Mouse (Mus musculus) embryo, embryonic 11 days (tissue): ENCODE data around the gene Fam83b.
A peak's percentile ranks its signal among the peaks of the same experiment; 100 is the strongest.

Experiments used
- DNase-seq: peaks from one replicate; pipeline ENCODE4 v3.0.0-alpha.2; 2015

Gene Fam83b

DNA sequence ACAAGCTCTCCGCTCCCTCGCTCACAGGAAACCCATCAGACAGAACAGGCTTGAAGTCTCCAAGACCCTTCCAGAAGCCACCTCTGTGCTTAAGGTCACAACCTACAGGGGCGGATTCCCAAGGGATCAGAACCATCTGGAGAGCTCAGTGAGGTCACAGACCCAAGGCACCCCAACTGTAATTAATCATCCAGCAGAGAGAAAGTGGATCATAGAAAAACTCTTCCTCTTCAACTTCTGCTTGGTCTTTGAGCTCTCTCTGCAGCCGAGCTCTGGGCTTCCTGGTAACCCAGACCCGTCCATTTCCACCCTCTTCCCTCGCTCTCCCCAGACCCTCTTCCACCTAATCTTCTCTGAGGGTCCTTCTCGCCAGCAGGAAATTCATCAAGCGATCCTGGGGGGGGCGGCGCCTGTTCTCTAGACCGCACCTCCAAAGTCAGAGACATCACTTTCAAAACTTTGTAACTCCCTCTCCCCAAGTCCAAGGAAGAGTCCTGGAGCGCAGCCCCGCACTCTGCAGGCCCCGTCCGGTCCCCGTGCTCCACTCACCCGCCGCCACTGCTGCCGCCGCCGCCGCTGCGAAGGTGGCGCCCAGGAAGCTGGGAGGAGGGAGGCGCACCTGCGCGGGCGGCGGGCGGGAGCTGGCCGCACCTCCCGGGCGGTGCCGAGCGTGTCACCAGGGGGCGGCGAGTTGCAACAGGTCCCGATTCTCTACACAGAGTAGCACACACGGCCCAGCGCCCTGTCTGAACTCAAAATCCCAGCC is at the start of gene Fam83b:
TSS of gene Fam83b (minus strand) at position 602 of the 766 bp plus-strand sequence.
- peak; percentile 60 for DNase-seq

DNA sequence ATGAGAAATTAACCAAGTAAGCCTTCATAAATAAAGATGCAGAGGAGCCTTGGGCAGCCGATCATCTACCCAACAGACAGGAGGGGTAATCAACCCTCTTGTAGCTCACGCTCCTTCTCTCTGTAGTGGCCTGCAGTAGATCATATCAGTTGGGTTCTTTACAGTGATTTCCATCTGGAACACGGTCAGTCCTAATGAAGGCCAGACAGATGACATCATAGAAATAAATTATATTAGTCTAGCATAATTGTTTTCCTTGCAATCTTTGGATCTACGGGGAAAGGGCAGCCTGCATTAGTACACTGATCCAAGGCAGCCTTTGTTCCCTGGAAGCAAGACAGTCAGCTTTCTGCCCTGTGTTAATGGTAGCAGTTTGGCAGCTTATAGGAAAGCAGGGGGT is 47.2 kb upstream of the Fam83b start:
- peak; percentile 8 for DNase-seq

DNA sequence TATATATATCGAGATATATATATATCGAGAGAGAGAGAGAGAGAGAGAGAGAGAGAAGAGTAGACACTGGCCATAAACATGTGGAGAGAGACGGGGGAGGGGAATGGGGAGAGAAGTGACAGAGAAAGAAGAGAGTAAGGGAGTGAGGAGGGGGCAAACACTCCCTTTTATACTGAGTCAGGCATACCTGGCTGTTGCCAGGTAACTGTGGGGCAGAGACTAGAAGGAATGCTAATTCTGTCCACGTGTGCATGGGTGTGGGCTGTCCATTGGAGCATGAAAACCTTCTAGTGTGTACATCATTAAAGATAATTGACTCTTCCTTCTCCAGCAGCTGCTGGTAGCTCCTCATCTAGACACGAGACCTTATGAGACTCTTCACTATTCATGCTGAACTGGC is 36.8 kb upstream of the Fam83b start:
- DNase-seq = no peak

DNA sequence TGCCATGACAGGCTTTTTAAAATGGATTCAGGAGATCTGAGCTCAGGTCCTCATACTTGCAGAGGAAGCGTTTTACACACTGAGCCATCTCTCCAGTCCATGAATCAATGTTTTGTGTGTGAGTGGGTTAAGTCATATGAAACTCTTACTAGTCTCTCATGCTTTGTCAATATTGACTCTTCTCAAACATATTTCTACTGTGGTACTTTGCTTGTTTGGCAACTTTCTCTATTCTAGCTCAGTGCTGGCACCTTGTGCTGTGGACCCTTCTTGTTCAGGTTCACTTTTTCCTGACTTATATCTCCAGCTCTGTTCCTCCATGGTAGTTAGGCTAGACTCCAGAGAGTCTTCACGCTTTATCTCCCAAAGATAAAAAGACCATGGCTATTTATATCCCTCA is 36.0 kb upstream of the Fam83b start:
- DNase-seq = no peak

DNA sequence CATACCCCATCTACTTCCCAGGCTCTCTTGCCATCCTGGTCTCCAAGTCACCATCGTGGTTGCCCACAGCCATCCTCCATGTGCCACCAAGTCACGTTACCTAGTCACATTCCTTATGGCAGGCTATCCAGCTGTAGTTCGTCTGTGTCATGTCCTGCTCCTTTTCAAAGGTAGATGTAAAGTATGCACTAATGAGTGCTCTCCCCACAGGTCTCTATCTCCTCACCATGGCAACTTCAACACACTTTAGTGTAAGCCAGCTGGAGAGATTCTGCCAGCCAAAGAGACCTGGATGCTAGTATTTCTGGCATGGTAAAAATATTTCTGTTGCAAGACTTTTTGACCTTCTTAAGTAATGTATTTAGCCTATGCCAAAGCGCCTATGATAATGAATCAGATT is 30.5 kb upstream of the Fam83b start:
- DNase-seq = no peak

DNA sequence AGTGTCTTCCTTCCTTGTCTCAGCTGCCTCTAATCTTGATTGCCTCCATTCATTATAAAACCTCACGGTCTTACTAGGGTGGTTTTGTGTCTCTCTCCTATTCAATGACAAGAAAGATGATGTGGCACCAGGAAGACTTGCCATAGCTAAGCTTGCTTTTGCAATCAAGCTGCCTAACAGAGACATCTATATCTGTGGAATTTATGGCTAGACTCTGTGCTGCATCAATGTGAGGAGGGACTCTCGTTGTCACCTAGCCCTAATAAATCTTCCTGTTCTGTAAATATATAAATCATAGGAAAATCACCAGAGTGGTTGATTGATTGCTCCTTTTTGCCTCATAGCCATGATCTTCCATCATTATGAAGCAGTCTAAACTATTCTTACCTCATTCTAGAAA is 26.9 kb upstream of the Fam83b start:
- no peak for DNase-seq

DNA sequence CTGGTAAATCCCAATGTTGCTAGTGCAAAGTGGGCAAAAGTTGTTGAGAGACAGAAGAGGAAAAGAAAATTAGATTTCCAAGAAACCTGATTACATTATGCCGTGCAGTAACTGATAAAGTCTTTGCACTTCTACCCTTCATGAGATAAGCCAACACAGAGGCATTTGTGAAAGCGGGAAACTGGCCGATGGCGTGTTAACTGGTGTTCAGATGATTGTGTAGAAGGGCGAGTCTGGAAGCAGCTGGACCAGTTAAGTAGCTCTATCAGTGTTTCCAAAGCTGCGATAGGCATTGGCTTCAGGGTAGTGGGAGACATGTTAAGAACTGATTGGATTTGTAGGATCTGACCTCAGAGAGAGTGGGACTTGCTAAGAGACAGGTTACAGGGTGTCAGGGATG is 17.0 kb upstream of the Fam83b start:
- DNase-seq = no peak

DNA sequence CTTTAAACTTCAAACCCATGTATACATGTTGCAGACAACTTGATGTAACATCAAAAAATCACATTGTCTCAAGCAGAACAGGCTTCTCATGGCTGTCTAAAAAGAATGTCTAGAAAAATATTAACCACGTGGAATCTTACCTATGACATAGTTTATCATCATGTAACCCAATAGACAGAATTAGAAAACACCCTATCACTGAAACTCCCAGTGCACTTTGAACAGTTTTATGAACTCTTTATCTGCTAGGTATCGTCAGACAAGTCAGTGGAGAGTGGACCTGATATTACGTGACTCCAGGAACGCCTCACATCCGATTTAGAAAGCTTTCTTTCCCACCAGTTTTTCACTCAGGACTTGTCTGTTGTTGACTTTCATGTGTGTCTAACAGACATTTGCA is 15.1 kb upstream of the Fam83b start:
- no peak for DNase-seq

DNA sequence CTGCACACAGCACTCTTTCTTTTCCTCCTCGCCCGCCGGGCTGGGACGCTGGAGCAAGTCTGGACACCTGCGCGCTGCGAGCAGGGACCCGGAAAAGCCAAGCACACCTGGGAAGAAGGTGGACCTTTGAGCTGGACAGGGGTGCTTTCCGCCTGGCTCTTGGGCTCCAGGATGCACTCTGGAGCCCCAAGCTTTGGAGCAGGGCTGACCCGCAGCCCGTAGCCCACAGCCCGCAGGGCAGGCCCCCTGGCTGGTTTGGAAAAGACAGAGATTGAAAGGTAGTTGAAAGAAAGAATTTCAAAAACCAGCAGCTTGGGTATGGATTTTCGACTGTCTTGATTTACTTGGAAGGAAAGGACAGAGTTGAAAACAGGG is 352 bp upstream of the Fam83b start:
- no peak for DNase-seq

DNA sequence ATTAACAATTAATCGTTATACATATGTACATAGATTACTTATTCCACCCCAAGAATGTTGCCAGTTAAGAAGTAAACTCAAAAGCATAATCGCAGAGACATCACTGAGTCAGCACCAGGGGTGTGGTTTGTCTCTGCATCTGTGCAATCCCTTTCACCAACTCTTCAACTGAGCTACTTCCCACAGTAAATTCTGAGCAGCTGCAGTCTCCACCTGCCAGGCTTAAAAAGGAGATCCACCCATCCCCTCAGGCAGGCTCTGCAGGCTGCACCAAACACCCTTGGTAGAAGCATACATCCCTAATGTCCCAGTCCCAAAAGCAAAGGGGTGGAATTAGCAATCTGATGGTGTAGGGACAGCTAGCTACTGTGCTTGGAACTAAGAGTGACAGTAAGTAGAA is 1.3 kb downstream of the Fam83b start:
- DNase-seq = no peak

DNA sequence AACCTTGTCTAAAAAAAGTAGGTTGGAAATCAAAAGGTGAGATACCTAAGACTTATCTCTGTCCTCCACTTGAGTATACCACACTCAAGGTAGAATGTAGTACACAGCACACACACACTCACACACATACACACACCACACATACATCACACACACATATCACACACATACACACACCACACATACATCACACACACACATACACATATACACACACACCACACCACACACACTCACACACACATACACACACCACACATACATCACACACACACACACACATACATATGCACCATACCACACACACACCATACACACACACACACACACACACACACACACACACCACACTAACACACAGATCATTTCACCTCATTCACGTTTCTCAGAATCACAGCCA is 2.8 kb downstream of the Fam83b start:
- no peak for DNase-seq

DNA sequence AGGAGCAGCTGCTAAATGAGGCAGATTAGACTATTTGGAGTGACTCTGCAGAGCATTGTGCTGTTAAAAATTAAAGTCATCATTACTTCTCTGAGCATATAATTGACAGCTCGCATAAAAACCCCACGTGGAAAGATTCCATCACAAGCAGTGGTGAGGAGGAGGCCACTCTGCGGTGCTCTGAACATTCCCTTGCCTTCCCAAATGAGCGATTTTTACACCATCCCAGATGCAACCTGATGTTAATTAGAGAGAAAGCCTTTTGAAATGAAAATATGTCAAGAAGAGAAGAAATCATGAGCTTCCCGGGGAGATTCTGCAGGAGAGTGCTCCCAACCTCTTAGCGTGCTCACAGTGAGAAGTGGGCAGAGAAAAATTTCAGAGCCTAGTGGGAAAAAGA is 4.1 kb downstream of the Fam83b start:
- DNase-seq = no peak

DNA sequence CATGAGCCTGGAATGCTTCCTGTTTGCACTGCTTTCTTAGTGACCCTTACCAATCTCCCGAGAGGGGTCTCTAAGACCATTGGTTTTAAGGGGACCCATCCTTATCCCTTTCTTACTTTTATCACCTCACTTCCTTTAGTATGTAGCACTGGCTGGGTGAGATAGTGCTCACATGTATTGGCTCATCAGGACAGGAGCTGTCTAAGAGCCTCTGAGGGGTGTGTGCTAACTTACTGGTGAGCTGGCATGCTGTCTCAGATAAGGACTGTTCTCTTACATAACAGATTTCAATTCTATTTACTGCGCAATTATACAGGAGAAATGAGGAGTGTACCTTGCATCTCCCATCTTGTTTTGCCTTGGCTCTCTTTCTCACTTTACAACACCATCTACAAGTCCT is 7.7 kb downstream of the Fam83b start:
- DNase-seq = no peak

DNA sequence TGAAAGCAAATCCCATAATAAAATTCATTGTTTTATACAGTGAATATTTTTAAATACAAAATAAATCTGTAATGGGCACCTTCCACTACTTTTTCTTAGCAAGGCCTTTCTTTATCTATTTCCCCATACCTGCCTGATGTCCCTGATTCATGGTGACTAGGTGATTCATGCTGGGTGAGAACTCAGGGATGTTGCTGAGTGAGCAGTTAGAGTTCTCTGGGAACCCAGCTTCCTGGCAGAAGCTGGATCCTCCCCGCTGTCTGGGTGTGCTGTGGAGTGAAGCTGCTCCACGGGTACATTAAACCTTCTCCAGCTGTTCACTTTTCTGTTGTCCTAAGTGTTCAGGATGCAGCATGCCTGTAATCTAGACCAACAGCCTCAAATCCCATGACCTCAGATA is 13.2 kb downstream of the Fam83b start:
- DNase-seq = no peak

DNA sequence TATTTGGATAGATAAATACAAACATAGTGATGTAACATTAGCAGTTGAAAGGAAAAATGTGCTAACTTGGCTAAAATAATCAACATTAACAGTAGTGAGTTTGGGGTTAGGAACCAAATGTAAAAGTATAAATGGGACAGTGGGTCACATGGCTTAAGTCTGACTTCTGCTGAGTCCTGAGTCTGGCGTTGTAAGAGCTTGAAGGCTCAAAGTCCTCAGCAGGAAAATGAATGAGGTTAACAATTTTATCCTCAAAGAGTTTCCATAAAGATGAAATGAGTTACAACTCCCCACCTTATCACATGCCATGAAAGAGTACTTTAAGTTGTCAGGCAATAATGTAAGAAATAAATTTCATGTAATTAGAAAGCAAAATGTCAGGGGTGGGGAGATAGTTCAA is 13.8 kb downstream of the Fam83b start:
- no peak for DNase-seq

DNA sequence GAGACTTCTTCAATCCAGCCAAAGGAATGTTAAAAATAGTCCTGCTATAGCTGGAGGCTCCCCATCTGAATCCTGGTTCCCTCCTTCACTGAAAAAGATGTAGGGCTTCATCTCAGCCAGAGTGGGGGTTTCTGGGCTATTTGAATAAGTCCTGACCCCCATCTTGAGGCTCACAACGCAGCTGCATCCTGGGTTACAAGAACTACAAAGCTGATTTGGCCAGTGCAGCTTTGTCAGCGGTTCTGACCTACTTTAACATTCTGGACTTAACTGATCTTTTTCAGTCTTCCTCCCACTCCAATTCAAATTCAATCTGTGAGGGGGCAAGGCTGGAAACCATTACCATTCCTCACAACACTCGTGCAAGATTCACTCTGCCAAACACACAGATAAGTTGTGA is 20.2 kb downstream of the Fam83b start:
- no peak for DNase-seq

DNA sequence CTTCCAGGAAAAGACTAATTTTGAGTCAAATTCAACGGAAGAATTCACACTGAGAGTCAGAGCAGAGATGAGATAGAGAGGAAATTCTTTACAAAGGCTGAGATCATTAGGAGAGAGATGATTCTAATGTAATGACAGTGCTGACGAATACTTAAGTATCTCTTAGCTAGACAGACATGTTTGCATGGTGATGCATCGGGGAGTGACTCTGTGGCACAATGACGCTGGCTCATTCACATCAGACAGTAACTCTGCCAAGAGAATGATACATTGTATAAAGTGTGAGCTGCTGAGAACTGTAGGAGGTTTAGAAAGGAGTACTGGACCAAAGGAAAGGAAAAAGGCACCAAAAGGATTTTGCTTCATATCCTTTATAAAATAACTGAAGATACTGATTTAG is 26.2 kb downstream of the Fam83b start:
- DNase-seq = no peak

DNA sequence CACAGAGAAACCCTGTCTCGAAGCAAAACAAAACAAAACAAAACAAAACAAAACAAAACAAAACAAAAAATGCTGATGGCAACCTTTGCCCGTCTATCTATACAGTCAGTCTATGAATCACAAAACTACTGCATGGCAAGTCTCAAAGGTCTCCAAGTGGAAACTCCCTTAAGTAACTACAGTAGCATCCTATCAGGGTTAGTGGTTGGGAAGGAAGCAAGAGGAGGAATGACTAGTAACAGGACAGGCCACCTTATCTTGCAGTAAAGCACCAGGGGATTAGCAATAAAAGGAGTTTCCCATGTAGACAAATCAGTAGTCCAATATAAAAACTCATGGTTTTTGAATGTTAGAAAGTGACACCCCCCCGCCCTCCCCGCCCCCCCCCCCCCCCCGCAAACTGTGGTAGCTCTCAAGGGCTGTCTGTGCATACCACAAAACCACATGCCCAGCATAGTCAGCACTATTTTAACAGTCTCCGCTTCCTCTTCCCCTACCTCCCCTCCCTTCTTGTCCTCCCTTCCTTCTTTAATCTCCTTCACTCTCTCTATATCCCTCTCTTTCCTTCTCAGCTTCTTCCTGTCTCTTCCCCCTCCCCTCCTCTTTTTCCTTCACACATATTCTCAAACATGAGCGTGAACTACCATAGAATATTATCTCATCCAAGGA is 26.8 kb downstream of the Fam83b start:
- no peak for DNase-seq

DNA sequence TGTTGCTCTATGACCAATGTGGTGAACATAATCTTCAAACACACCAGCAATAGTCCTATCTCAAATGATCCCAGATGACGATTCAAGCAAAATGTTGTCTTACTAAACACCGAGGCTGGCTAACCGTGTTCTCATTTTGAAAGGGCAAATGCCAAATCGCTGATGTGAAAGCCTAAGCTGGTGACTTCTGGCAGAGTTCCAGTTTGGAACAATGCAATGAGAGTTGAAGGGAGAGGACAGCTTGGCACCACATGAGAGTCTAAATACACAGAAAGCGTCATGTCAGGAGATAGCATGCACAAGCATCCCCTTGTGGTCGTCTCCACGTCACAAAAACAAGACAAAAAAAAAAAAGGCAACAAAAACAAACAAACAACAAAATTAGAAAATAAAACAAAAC is 27.6 kb downstream of the Fam83b start:
- DNase-seq = no peak

DNA sequence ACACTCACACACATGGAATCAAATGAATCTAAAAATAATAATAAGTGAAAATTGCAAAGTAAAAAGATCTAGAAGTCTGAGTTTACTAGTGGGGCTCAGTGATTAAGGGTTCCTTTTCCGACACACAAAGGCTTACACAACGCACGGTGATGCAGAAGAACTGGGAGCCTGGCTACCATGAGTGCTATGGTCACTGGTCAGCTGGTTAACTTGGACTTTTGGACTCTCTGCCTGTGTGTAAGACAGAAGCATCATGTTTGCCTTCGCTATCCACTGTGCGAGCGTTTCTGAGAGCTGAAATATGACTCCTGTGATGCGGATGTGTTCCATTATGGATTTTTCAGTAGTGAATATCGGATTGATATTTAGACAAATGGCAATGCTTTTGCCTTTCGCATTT is 30.9 kb downstream of the Fam83b start:
- DNase-seq = no peak

DNA sequence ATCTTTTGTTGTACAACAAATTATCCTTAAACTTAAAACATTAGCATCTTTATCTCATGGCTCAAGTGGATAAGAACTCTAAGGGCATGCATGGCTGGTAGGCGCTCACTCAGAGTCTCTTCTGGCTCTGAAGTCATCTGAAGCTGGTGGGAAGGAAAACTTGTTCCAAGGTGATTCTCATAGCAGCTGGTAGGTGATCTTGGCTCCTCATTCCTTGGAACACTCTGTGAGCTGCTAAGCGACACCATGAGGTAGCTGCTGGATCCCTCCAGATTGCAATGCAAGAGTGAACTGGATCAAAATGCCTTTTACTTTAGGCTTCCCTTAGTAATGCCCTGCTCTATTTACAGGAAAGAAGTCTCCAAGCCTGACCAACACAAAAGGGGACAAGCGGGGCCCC is 34.5 kb downstream of the Fam83b start:
- no peak for DNase-seq

DNA sequence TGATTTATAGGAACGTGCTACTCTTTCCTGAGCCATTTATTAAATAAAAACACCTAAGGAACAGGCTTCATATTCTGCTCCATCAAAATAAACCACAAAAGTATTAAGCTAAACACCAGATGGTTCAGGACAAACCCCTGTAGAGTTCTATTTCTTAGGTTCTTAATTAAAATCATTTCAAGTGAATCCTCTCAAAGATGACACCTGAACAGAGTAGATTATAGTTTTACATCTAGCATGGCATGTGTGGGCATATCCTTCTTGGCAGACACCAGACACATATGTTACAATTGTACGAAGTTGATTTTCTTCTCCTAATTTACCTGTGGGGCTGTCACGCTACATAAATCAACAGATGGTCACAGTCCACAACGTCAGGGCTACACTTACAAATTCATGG is 35.5 kb downstream of the Fam83b start:
- no peak for DNase-seq

DNA sequence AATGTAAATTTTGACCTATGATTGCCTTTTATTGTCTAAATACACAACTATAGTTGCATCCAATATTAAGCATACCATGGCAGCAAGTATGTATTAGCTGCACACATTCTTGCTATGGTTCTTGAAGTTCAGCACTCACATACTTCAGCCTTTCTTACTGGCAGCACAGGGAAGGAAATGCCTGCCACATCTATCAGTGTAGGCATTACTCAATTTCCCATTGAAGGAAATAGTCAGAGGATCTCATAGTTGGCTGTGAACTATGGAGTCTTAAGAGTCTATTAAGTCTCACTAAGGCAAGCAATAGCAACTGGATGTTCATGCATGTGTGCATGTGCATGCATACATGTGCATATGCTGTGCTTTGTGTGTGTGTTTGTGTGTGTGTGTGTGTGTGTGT is 41.3 kb downstream of the Fam83b start:
- DNase-seq = no peak

DNA sequence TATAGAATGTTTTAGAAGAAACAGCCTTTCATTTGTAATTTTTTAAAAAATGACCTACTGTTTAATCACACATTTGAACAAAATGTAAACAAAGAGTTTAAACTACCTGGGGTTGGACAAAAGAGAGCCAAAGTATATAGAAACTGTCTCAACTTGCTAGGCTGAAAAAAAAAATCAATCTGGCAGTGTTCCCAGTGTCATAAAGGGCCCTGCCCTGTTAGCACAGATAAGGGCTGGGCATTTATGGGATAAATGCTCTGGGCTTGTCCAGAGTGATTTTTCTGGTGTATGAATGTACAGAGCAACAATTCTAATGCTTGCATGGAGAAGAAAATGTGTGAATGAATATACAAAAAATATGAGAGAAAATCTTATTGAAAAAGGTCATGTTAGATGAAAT is 43.8 kb downstream of the Fam83b start:
- DNase-seq = no peak

DNA sequence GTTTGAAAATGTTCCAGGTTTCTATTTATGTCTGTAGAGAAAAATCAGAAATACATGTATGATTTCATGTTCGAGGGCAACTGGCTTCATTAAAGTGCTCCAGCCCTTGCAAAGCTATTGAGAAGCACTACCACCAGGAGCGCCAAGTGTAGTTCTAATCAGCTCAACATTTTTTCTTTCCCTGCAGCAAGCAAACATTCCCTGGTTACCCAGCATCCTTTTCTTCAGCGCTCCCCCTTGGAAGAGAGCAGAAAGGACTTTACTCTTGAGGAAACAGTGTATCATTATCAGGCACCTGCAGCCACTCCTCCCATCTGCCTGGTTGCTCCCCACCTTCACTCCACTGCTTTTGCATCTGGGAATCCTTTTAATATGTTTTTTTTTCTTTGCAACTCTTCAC is 45.3 kb downstream of the Fam83b start:
- no peak for DNase-seq
